33 mouse cellular contexts compared by ENCODE assay signal in the genomic region with DNA sequence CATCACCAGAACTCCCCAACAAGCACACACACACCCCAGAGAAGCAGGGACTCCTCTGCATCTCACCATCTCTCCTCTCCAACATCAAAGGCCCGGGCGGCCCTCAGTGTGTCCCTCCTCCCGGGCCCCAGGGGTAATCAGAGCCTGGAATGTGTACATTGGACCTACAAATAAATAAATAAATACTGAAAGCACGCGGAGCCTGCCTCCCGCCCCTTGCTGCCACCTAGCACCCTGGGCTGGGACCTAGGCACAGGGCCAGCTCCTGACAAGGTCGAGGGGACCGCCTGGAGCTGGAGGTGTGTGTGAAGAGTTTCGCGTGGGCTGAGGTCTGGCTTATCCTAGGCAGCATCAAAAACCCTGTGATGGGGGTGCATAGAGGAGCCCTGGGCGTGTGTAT. TPM values are rescaled to one million over a fixed set of nuclear protein-coding genes. Genes with fewer than 3 reads are reported as not detected.
DNase-seq lines count a peak whose midpoint lies in the region; ATAC-seq and TF ChIP-seq lines count a peak whose summit lies in the region.
"Had no signal": no experiment of that assay in that cellular context is flagged by ENCODE, and none has a peak within 500 bp of the region (broad histone marks: within the 10 kb centered on the region; RNA-seq: fewer than 3 reads in every experiment).

No protein-coding gene starts in this region.

- no peaks in the 10 kb centered on the region for H3K9me3 ChIP-seq in heart, embryonic 10.5 days
- H3K9me3 ChIP-seq in lung, embryonic 14.5 days (ENCODE audit: low read depth, low read length) = no peaks in the 10 kb centered on the region
- no peaks in the 10 kb centered on the region for H3K9me3 ChIP-seq in intestine, embryonic 15.5 days
- H3K9me3 ChIP-seq in limb, embryonic 10.5 days (replicated peaks) = no peaks in the 10 kb centered on the region
- H3K9me3 ChIP-seq: embryonic facial prominence, embryonic 13.5 days; G1E; lung, embryonic 15.5 days; midbrain, embryonic 10.5 days; neural tube, embryonic 12.5 days had no signal

- H3K9ac ChIP-seq in lung, embryonic 14.5 days = no peak overlapping the region
- no peak overlapping the region for H3K9ac ChIP-seq in intestine, embryonic 15.5 days
- H3K9ac ChIP-seq: embryonic facial prominence, embryonic 13.5 days; hindbrain, embryonic 14.5 days; lung, embryonic 15.5 days; neural tube, embryonic 12.5 days had no signal

- H3K4me2 ChIP-seq in lung, embryonic 14.5 days = no peak overlapping the region
- H3K4me2 ChIP-seq in intestine, embryonic 15.5 days (replicated peaks) = no peak overlapping the region
- H3K4me2 ChIP-seq: embryonic facial prominence, embryonic 13.5 days; hindbrain, embryonic 14.5 days; lung, embryonic 15.5 days; neural tube, embryonic 12.5 days had no signal

- DNase-seq in heart, embryonic 10.5 days (ENCODE audit: low spot score) = no peak
- DNase-seq in heart, postnatal 10 days = no peak
- peak; percentile 51 for DNase-seq in kidney, postnatal 14 days
- DNase-seq in kidney, adult 2 months = no peak
- peak; percentile 39 for DNase-seq in lung, embryonic 14.5 days
- DNase-seq in lung, postnatal 36 days = no peak
- DNase-seq in limb, embryonic 10.5 days (ENCODE audit: low spot score) = no peak
- DNase-seq: adrenal gland, postnatal 10 days; cerebellum, adult 11-12 months; cerebellum, adult 9-11 months; embryo, embryonic 11 days; gastrocnemius, adult 2 months; kidney, adult 9 months; layer of hippocampus, adult 9-11 months; right cerebral cortex, adult 18-20 months; spleen, adult 18-20 months; thymus, postnatal 14 days had no signal

- no peak overlapping the region for H3K4me3 ChIP-seq in heart, embryonic 10.5 days
- no peak overlapping the region for H3K4me3 ChIP-seq in kidney, adult 2 months (ENCODE audit: insufficient read depth, low read depth, low read length)
- no peak overlapping the region for H3K4me3 ChIP-seq in lung, embryonic 14.5 days (ENCODE audit: low read depth, low read length)
- H3K4me3 ChIP-seq in intestine, embryonic 15.5 days (replicated peaks) = no peak overlapping the region
- no peak overlapping the region for H3K4me3 ChIP-seq in limb, embryonic 10.5 days
- H3K4me3 ChIP-seq: embryonic facial prominence, embryonic 13.5 days; gastrocnemius, adult 2 months; lung, embryonic 15.5 days; midbrain, embryonic 10.5 days; myocyte; neural tube, embryonic 12.5 days had no signal

- intact Hi-C loops in heart, postnatal 10 days (cut with DNase I) = no loop called here

- peaks cover 34% of the 10 kb centered on the region for H3K4me1 ChIP-seq in heart, embryonic 10.5 days
- no peaks in the 10 kb centered on the region for H3K4me1 ChIP-seq in kidney, adult 2 months (ENCODE audit: control insufficient read depth, insufficient read depth, low read length)
- peaks cover 18% of the 10 kb centered on the region; the same call in 1 of the 2 replicates for H3K4me1 ChIP-seq in lung, embryonic 14.5 days (ENCODE audit: insufficient read depth)
- H3K4me1 ChIP-seq in intestine, embryonic 15.5 days (replicated peaks) = peaks cover 9% of the 10 kb centered on the region; the same call in 1 of the 2 replicates
- H3K4me1 ChIP-seq in limb, embryonic 10.5 days = peaks cover 47% of the 10 kb centered on the region

- no peak for ATAC-seq in lung, embryonic 14.5 days (ENCODE audit: insufficient read depth)
- ATAC-seq in intestine, embryonic 15.5 days = peak; percentile 23; the same call in 1 of the 2 replicates
- ATAC-seq: forebrain, embryonic 16.5 days; Patski had no signal

- no peak for TF ChIP-seq POLR2A in kidney, adult 2 months (IDR thresholded peaks at IDR 0.05; ENCODE audit: low read depth, low read length)

- H3K27me3 ChIP-seq in heart, embryonic 10.5 days (ENCODE audit: insufficient read depth, poor library complexity, severe bottlenecking) = peaks cover 87% of the 10 kb centered on the region
- no peaks in the 10 kb centered on the region for H3K27me3 ChIP-seq in kidney, adult 2 months (replicated peaks; ENCODE audit: control insufficient read depth, insufficient read depth, low read length)
- no peaks in the 10 kb centered on the region for H3K27me3 ChIP-seq in lung, embryonic 14.5 days (ENCODE audit: insufficient read depth, low read length)
- H3K27me3 ChIP-seq in intestine, embryonic 15.5 days (replicated peaks) = no peaks in the 10 kb centered on the region; the same call in 1 of the 2 replicates
- H3K27me3 ChIP-seq in limb, embryonic 10.5 days (ENCODE audit: low read depth, poor library complexity, severe bottlenecking) = peaks cover 79% of the 10 kb centered on the region
- H3K27me3 ChIP-seq: embryonic facial prominence, embryonic 13.5 days; neural tube, embryonic 12.5 days had no signal

- no peak for TF ChIP-seq CTCF in kidney, adult 2 months (conservative IDR thresholded peaks at IDR 0.05; ENCODE audit: insufficient read depth, insufficient read length, low read depth, low read length)
- no peak for TF ChIP-seq CTCF in lung, embryonic 14.5 days (IDR thresholded peaks at IDR 0.05; ENCODE audit: low read depth)

- peak overlapping the region; percentile 7; the same call in 1 of the 2 replicates for H3K27ac ChIP-seq in heart, embryonic 10.5 days
- no peak overlapping the region for H3K27ac ChIP-seq in kidney, adult 2 months (ENCODE audit: insufficient read depth, low read depth, low read length)
- no peak overlapping the region for H3K27ac ChIP-seq in lung, embryonic 14.5 days (ENCODE audit: low read depth)
- H3K27ac ChIP-seq in intestine, embryonic 15.5 days = no peak overlapping the region
- no peak overlapping the region for H3K27ac ChIP-seq in limb, embryonic 10.5 days
- H3K27ac ChIP-seq: embryonic facial prominence, embryonic 13.5 days; gastrocnemius, adult 2 months; hindbrain, embryonic 14.5 days; lung, embryonic 15.5 days; midbrain, embryonic 10.5 days; neural tube, embryonic 12.5 days had no signal

- no peaks in the 10 kb centered on the region for H3K36me3 ChIP-seq in heart, embryonic 10.5 days
- H3K36me3 ChIP-seq in kidney, adult 2 months (ENCODE audit: control insufficient read depth, insufficient read depth, low read length) = no peaks in the 10 kb centered on the region
- H3K36me3 ChIP-seq in lung, embryonic 14.5 days (ENCODE audit: insufficient read depth) = no peaks in the 10 kb centered on the region
- H3K36me3 ChIP-seq in intestine, embryonic 15.5 days = no peaks in the 10 kb centered on the region
- no peaks in the 10 kb centered on the region for H3K36me3 ChIP-seq in limb, embryonic 10.5 days
- H3K36me3 ChIP-seq: embryonic facial prominence, embryonic 13.5 days; G1E; lung, embryonic 15.5 days; midbrain, embryonic 10.5 days; neural tube, embryonic 12.5 days had no signal

- WGBS in heart, embryonic 10.5 days = 50% methylated on average over 11 of the region's 11 CpGs
- WGBS in kidney, adult 2 months = 29% methylated on average over 11 of the region's 11 CpGs
- WGBS in lung, embryonic 14.5 days = 14% methylated on average over 11 of the region's 11 CpGs
- 35% methylated on average over 11 of the region's 11 CpGs for WGBS in intestine, embryonic 15.5 days
- 34% methylated on average over 11 of the region's 11 CpGs for WGBS in limb, embryonic 10.5 days

RNA-seq across cellular contexts. Expression of a gene that starts 43.8 kb away (rescaled TPM):
- 0.43 and 1.2 TPM in 2 replicates for polyA plus RNA-seq in heart, embryonic 10.5 days (2016; fragmentation: Nextera tagmentation; extraction: Ambion mirVana)
- under 1 TPM in 1 of 2 experiments, not detected in 1; 0.12 TPM for total RNA-seq in heart, postnatal 10 days (2021)
- 0.07 TPM in 1 of 2 replicates, not detected in the other for polyA plus RNA-seq in kidney, adult 2 months (2012; rRNA removed)
- 0.31 and 0.57 TPM in 2 replicates for polyA plus RNA-seq in lung, embryonic 14.5 days (2014; fragmentation: Nextera tagmentation; extraction: Ambion mirVana)
- polyA plus RNA-seq in intestine, embryonic 15.5 days (2015; fragmentation: Nextera tagmentation; extraction: Ambion mirVana) = 0.10 and 0.16 TPM in 2 replicates
- 0.85 and 1.9 TPM in 2 replicates for polyA plus RNA-seq in limb, embryonic 10.5 days (2016; fragmentation: Nextera tagmentation; extraction: Ambion mirVana)
- total RNA-seq: gastrocnemius, adult 2 months; gastrocnemius, postnatal 4 days; heart, adult 8-10 months; hematopoietic stem cell, adult 5-6 weeks; left cerebral cortex, postnatal 10 days; liver, adult 2 months; megakaryocyte progenitor cell, adult 5-6 weeks had no signal
- polyA plus RNA-seq: forebrain, embryonic 16.5 days; G1E; hindbrain, embryonic 14.5 days had no signal

Comparison
In these comparisons a context has a peak if more than half of its experiments do, and no peak if none do; other contexts are left out.
1. DNase-seq: peak in kidney, postnatal 14 days (single experiment) and lung, embryonic 14.5 days (single experiment); none in heart, embryonic 10.5 days (single experiment), heart, postnatal 10 days (0 of 2), kidney, adult 2 months (single experiment), lung, postnatal 36 days (single experiment) and limb, embryonic 10.5 days (single experiment).